Mouse (Mus musculus): ENCODE data around the gene Nms. TPM values are rescaled to one million over a fixed set of nuclear protein-coding genes. Genes with fewer than 3 reads are reported as not detected.
A peak's percentile ranks its signal among the peaks of the same experiment; 100 is the strongest.

The Nms gene
- total and polyA plus RNA-seq, 3 experiments: not detected

GRCm38 (mm10) chr1:38971712-38972111, 32.8 kb downstream of the Nms start:
- dilution Hi-C loops (cut with MboI; ENCODE audit: extremely low pct_ligation_motif_present, extremely low pct_unique_long_range_greater_than_20kb, low sequenced_read_pairs): no loop called here
- in situ Hi-C loops (cut with MboI; ENCODE audit: low pct_ligation_motif_present, low pct_unique_long_range_greater_than_20kb, low sequenced_read_pairs): no loop called here
- H3K27ac ChIP-seq (ENCODE audit: insufficient read depth, low read depth): no peak overlapping the region

DNA sequence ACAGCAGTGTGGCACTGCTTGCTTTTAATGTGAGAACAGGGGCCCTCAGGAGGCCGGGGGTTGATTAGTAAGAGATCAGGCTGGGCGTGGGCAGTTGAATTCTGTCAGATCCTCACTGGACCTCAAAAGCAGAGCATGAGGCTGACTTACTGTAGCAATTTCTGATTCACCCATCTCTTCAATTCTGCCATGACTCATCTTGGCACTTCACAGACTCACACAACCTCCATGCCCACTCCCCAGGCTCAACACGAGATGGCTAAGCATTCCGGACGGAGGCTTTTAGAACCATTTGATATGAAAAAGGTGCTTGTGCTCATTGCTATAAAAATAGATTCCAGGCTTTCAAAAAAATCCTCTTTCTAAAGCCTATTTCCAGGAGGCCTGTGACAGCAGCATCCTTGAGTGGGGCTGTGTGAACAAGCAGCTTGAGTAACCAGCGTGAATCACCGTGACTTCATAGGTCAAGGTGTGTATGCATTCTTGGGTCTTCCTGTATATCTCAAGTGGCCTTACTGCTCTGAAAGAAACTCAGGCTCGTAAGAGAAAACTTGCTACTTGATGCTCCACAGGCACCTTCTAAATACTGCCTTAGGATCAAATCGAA, 34.1 kb downstream of the Nms start:
- dilution Hi-C loops (cut with MboI; ENCODE audit: extremely low pct_ligation_motif_present, extremely low pct_unique_long_range_greater_than_20kb, low sequenced_read_pairs) (no loop called here), in situ Hi-C loops (cut with MboI; ENCODE audit: low pct_ligation_motif_present, low pct_unique_long_range_greater_than_20kb, low sequenced_read_pairs) (no loop called here)
- H3K27me3 ChIP-seq (replicated peaks): no peaks in the 10 kb centered on the region
- no peaks in the 10 kb centered on the region for H3K36me3 ChIP-seq (replicated peaks in 1 of 2; ENCODE audit: control insufficient read depth in 1 of 2, insufficient read depth in 1 of 2, low read length in 1 of 2)
- no peak overlapping the region for H3K4me3 ChIP-seq (replicated peaks in 1 of 3; ENCODE audit: low read depth in 2 of 3, low read length in 2 of 3, poor library complexity in 1 of 3)
- no peak overlapping the region for H3K9ac ChIP-seq (ENCODE audit: insufficient read depth, low read depth)
- H3K27ac ChIP-seq (ENCODE audit: insufficient read depth, low read depth): no peak overlapping the region
- H3K9me3 ChIP-seq (replicated peaks; ENCODE audit: low read length): no peaks in the 10 kb centered on the region
- no peak for DNase-seq (ENCODE audit: extremely low read depth)
- H3K4me2 ChIP-seq (ENCODE audit: insufficient read depth, low read depth, poor library complexity, severe bottlenecking): no peak overlapping the region
- TF ChIP-seq RAD21 (IDR thresholded peaks at IDR 0.05; ENCODE audit: low read depth, low read length) (no peak), RCOR1 (conservative IDR thresholded peaks at IDR 0.05; ENCODE audit: low read depth, low read length) (no peak), USF2 (conservative IDR thresholded peaks at IDR 0.05; ENCODE audit: low read depth, low read length) (no peak), TCF12 (IDR thresholded peaks at IDR 0.05; ENCODE audit: low read depth, low read length) (no peak), PAX5 (IDR thresholded peaks at IDR 0.05; ENCODE audit: low read length) (no peak), ZC3H11A (IDR thresholded peaks at IDR 0.05; ENCODE audit: low read depth, low read length) (no peak)
- no peaks in the 10 kb centered on the region for H3K4me1 ChIP-seq (ENCODE audit: control insufficient read depth in 1 of 2, insufficient read depth in 2 of 2)
- no peaks in the 10 kb centered on the region for H3K79me2 ChIP-seq (replicated peaks; ENCODE audit: control insufficient read depth, extremely low read depth, insufficient read depth, poor library complexity, severe bottlenecking)

More at GRCm38 (mm10) chr1:38971712-38972111, 32.8 kb downstream of the Nms start:
- H3K27me3 ChIP-seq (replicated peaks): no peaks in the 10 kb centered on the region
- H3K36me3 ChIP-seq (replicated peaks in 1 of 2; ENCODE audit: control insufficient read depth in 1 of 2, insufficient read depth in 1 of 2, low read length in 1 of 2): no peaks in the 10 kb centered on the region
- no peak overlapping the region for H3K4me2 ChIP-seq (ENCODE audit: insufficient read depth, low read depth, poor library complexity, severe bottlenecking)
- TF ChIP-seq POLR2AphosphoS2 (IDR thresholded peaks at IDR 0.05; ENCODE audit: low read depth, low read length) (no peak), RAD21 (IDR thresholded peaks at IDR 0.05; ENCODE audit: low read depth, low read length) (no peak), NRF1 (IDR thresholded peaks at IDR 0.05; ENCODE audit: low read depth, low read length) (no peak), CTCF (conservative IDR thresholded peaks at IDR 0.05 in 1 of 2, IDR thresholded peaks at IDR 0.05 in 1 of 2; ENCODE audit: low read depth in 2 of 2, low read length in 2 of 2) (no peak), CHD1 (IDR thresholded peaks at IDR 0.05; ENCODE audit: low read depth, low read length) (no peak), ZC3H11A (IDR thresholded peaks at IDR 0.05; ENCODE audit: low read depth, low read length) (no peak), MAFK (IDR thresholded peaks at IDR 0.05; ENCODE audit: insufficient replicate concordance, low read length) (no peak), PAX5 (IDR thresholded peaks at IDR 0.05; ENCODE audit: low read length) (no peak), UBTF (IDR thresholded peaks at IDR 0.05; ENCODE audit: low read depth, low read length) (no peak)
- no peak for DNase-seq (ENCODE audit: extremely low read depth)
- no peaks in the 10 kb centered on the region for H3K9me3 ChIP-seq (replicated peaks; ENCODE audit: low read length)
- no peaks in the 10 kb centered on the region for H3K79me2 ChIP-seq (replicated peaks; ENCODE audit: control insufficient read depth, extremely low read depth, insufficient read depth, poor library complexity, severe bottlenecking)
- H3K9ac ChIP-seq (ENCODE audit: insufficient read depth, low read depth): no peak overlapping the region
- no peak overlapping the region for H3K4me3 ChIP-seq (replicated peaks in 1 of 3; ENCODE audit: low read depth in 2 of 3, low read length in 2 of 3, poor library complexity in 1 of 3)
- H3K4me1 ChIP-seq (ENCODE audit: control insufficient read depth in 1 of 2, insufficient read depth in 2 of 2): no peaks in the 10 kb centered on the region

- peak; percentile 20 for DNase-seq (ENCODE audit: extremely low read depth)
- H3K27me3 ChIP-seq (replicated peaks): no peaks in the 10 kb centered on the region
- no peak overlapping the region for H3K9ac ChIP-seq (ENCODE audit: insufficient read depth, low read depth)
- H3K4me1 ChIP-seq (ENCODE audit: control insufficient read depth in 1 of 2, insufficient read depth in 2 of 2): peaks cover 4 to 7% of the 10 kb centered on the region in 2 experiments
- no peak overlapping the region for H3K27ac ChIP-seq (ENCODE audit: insufficient read depth, low read depth)
- no peaks in the 10 kb centered on the region for H3K79me2 ChIP-seq (replicated peaks; ENCODE audit: control insufficient read depth, extremely low read depth, insufficient read depth, poor library complexity, severe bottlenecking)
- in situ Hi-C loops (cut with MboI; ENCODE audit: low pct_ligation_motif_present, low pct_unique_long_range_greater_than_20kb, low sequenced_read_pairs) (no loop called here), dilution Hi-C loops (cut with MboI; ENCODE audit: extremely low pct_ligation_motif_present, extremely low pct_unique_long_range_greater_than_20kb, low sequenced_read_pairs) (no loop called here)
- H3K4me2 ChIP-seq (ENCODE audit: insufficient read depth, low read depth, poor library complexity, severe bottlenecking): peak overlapping the region; percentile 55; the same call in 1 of the 2 replicates
- H3K36me3 ChIP-seq (replicated peaks in 1 of 2; ENCODE audit: control insufficient read depth in 1 of 2, insufficient read depth in 1 of 2, low read length in 1 of 2): no peaks in the 10 kb centered on the region
- no peaks in the 10 kb centered on the region for H3K9me3 ChIP-seq (replicated peaks; ENCODE audit: low read length)
- no peak overlapping the region for H3K4me3 ChIP-seq (replicated peaks in 1 of 3; ENCODE audit: low read depth in 2 of 3, low read length in 2 of 3, poor library complexity in 1 of 3)
- TF ChIP-seq RAD21 (IDR thresholded peaks at IDR 0.05; ENCODE audit: low read depth, low read length) (no peak), ZKSCAN1 (IDR thresholded peaks at IDR 0.05; ENCODE audit: borderline replicate concordance, low read depth, low read length) (no peak), ETS1 (conservative IDR thresholded peaks at IDR 0.05; ENCODE audit: low read depth, low read length) (0 out of 2 replicates have a peak, but pooled peaks have one; percentile 31), MEF2A (IDR thresholded peaks at IDR 0.05; ENCODE audit: borderline replicate concordance, low read depth, low read length) (peak; percentile 71; the same call in 1 of the 2 replicates), HCFC1 (IDR thresholded peaks at IDR 0.05; ENCODE audit: low read depth, low read length) (no peak), UBTF (IDR thresholded peaks at IDR 0.05; ENCODE audit: low read depth, low read length) (no peak), PAX5 (IDR thresholded peaks at IDR 0.05; ENCODE audit: low read length) (no peak), USF2 (conservative IDR thresholded peaks at IDR 0.05; ENCODE audit: low read depth, low read length) (no peak), BHLHE40 (IDR thresholded peaks at IDR 0.05; ENCODE audit: low read depth, low read length) (0 out of 2 replicates have a peak, but pooled peaks have one; percentile 24), NRF1 (IDR thresholded peaks at IDR 0.05; ENCODE audit: low read depth, low read length) (no peak), ELF1 (IDR thresholded peaks at IDR 0.05; ENCODE audit: low read depth, low read length) (no peak), ZNF384 (IDR thresholded peaks at IDR 0.05; ENCODE audit: low read depth, low read length) (no peak), TBP (conservative IDR thresholded peaks at IDR 0.05; ENCODE audit: low read depth, low read length) (no peak), KAT2A (IDR thresholded peaks at IDR 0.05; ENCODE audit: insufficient replicate concordance, low read length) (no peak), MAX (IDR thresholded peaks at IDR 0.05; ENCODE audit: low read length) (no peak), ZC3H11A (IDR thresholded peaks at IDR 0.05; ENCODE audit: low read depth, low read length) (no peak), NELFE (IDR thresholded peaks at IDR 0.05; ENCODE audit: low read depth, low read length) (no peak), RCOR1 (conservative IDR thresholded peaks at IDR 0.05; ENCODE audit: low read depth, low read length) (no peak), TCF12 (IDR thresholded peaks at IDR 0.05; ENCODE audit: low read depth, low read length) (no peak)
Measured at GRCm38 (mm10) chr1:38979953-38980352, 41.0 kb downstream of the Nms start.

Data from CH12.LX (cell line).